Mouse (Mus musculus) neural tube, embryonic 15.5 days (tissue): ENCODE data around the gene Ybx2. TPM values are rescaled to one million over a fixed set of nuclear protein-coding genes. Genes with fewer than 3 reads are reported as not detected.

Experiments
- ATAC-seq: fragments of 200-750 bp; cut with Nextera tagmentation; 2 replicates; pipeline ENCODE4 v1.8.0; 2017; ENCODE audit warnings: mild to moderate bottlenecking, moderate TSS enrichment, moderate library complexity; ENCODE audit not compliant: low FRiP score
- H3K27ac ChIP-seq: fragments of 300-500 bp; sonication (generic); replicated peaks from 2 replicates; pipeline ENCODE4 v1.5.1; 2015; ENCODE audit warnings: mild to moderate bottlenecking, inconsistent platforms
- H3K27me3 ChIP-seq: fragments of 300-500 bp; sonication (generic); replicated peaks from 2 replicates; pipeline ENCODE4 v1.6.1; 2015; ENCODE audit warnings: inconsistent platforms
- H3K36me3 ChIP-seq: fragments of 300-500 bp; sonication (generic); 2 replicates; pipeline ENCODE4 v1.6.1; 2015; ENCODE audit warnings: inconsistent platforms
- H3K4me1 ChIP-seq: fragments of 300-500 bp; sonication (generic); 2 replicates; pipeline ENCODE4 v1.6.1; 2015; ENCODE audit warnings: inconsistent platforms
- H3K4me2 ChIP-seq: fragments of 300-500 bp; sonication (generic); 2 replicates; pipeline ENCODE4 v1.6.1; 2015; ENCODE audit warnings: inconsistent platforms, mild to moderate bottlenecking, moderate library complexity
- H3K4me3 ChIP-seq: fragments of 300-500 bp; sonication (generic); replicated peaks from 2 replicates; pipeline ENCODE4 v1.5.1; 2015; ENCODE audit warnings: mild to moderate bottlenecking, inconsistent platforms
- H3K9ac ChIP-seq: fragments of 300-500 bp; sonication (generic); replicated peaks from 2 replicates; pipeline ENCODE4 v1.6.1; 2015; ENCODE audit warnings: mild to moderate bottlenecking, inconsistent platforms
- H3K9me3 ChIP-seq: fragments of 300-500 bp; sonication (generic); replicated peaks from 2 replicates; pipeline ENCODE4 v1.6.1; 2016; ENCODE audit warnings: inconsistent platforms
- WGBS: fragments of 180-500 bp; shearing (Covaris S2); methylation state at CpG from one replicate; pipeline ENCODE4 v1.1.7; 2015; ENCODE audit warnings: mixed read lengths; 5-methylcytosine and 5-hydroxymethylcytosine counted together
- polyA plus RNA-seq: library from polyadenylated mRNA; unstranded; fragments of >200 nt; fragmentation: Nextera tagmentation; extraction: Ambion mirVana; gene quantifications from 2 replicates; pipeline ENCODE4 v1.2.1, GENCODE M21; 2015

Ybx2 gene
- polyA plus RNA-seq, 1 experiment from 2014 or later = 6.3 TPM

GRCm38 (mm10) chr11:69908645-69909044 is 27.0 kb upstream of the Ybx2 start:
- ATAC-seq = no peak
- Histone ChIP-seq H3K9me3 (no peaks in the 10 kb centered on the region), H3K4me3 (no peak overlapping the region), H3K9ac (no peak overlapping the region), H3K27ac (no peak overlapping the region), H3K27me3 (no peaks in the 10 kb centered on the region), H3K36me3 (peaks cover 97% of the 10 kb centered on the region), H3K4me2 (no peak overlapping the region), H3K4me1 (peaks cover 10% of the 10 kb centered on the region)
- WGBS = 92% methylated on average over 11 of the region's 11 CpGs

- Histone ChIP-seq H3K4me3 (no peak overlapping the region), H3K4me2 (no peak overlapping the region), H3K27me3 (no peaks in the 10 kb centered on the region), H3K36me3 (peaks cover 92% of the 10 kb centered on the region), H3K9ac (no peak overlapping the region), H3K9me3 (no peaks in the 10 kb centered on the region), H3K27ac (no peak overlapping the region), H3K4me1 (peaks cover 11% of the 10 kb centered on the region)
- no peak for ATAC-seq
- WGBS = 87% methylated on average over 5 of the region's 5 CpGs
Observed at GRCm38 (mm10) chr11:69909174-69909573, 26.4 kb upstream of the Ybx2 start.

- H3K4me1 ChIP-seq = peaks cover 21% of the 10 kb centered on the region
- H3K9ac ChIP-seq = no peak overlapping the region
- WGBS = 95% methylated on average over 8 of the region's 8 CpGs
- no peaks in the 10 kb centered on the region for H3K9me3 ChIP-seq
- H3K36me3 ChIP-seq = peaks cover 87% of the 10 kb centered on the region
- no peak overlapping the region for H3K27ac ChIP-seq
- no peak for ATAC-seq
- no peak overlapping the region for H3K4me2 ChIP-seq
- no peak overlapping the region for H3K4me3 ChIP-seq
- no peaks in the 10 kb centered on the region for H3K27me3 ChIP-seq
Observed at GRCm38 (mm10) chr11:69910177-69910576, 25.4 kb upstream of the Ybx2 start.

DNA sequence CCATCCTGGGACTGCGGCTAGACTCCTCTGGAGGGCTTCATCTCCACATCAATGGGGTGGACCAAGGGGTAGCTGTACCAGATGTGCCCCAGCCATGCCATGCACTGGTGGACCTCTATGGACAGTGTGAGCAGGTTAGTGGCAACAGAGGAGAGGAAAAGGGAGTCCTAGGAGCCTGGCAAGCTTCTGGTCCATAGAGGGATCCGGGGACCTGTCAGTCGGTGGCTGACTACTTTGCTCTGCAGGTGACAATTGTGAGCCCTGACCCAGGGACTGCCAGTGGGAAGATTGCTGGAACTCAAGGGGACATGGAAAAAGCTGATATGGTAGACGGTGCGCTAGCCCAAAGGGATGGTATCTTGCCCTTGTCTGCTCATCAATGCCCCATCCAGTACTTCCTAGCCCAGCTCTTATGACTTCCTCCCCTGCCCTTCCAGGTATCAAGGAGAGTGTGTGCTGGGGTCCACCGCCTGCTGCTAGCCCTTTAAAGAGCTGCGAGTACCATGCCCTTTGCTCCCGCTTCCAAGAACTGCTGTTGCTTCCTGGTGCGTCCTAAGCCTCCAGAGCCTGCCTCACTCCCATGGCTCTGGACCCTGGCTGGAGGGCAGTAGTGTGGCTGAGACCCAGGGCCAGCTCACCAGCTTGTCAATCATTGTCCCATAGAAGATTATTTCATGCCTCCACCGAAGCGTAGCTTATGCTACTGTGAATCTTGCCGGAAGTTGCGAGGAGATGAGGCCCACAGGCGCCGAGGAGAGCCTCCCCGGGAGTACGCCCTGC is 24.6 kb upstream of the Ybx2 start:
- H3K4me1 ChIP-seq = peaks cover 29% of the 10 kb centered on the region
- WGBS = 97% methylated on average over 17 of the region's 17 CpGs
- no peak overlapping the region for H3K9ac ChIP-seq
- peaks cover 87% of the 10 kb centered on the region for H3K36me3 ChIP-seq
- no peak overlapping the region for H3K27ac ChIP-seq
- H3K4me2 ChIP-seq = no peak overlapping the region
- no peak overlapping the region for H3K4me3 ChIP-seq
- no peaks in the 10 kb centered on the region for H3K27me3 ChIP-seq
- H3K9me3 ChIP-seq = no peaks in the 10 kb centered on the region
- ATAC-seq = no peak

GRCm38 (mm10) chr11:69911701-69912100 is 23.9 kb upstream of the Ybx2 start:
- Histone ChIP-seq H3K9me3 (no peaks in the 10 kb centered on the region), H3K27ac (no peak overlapping the region), H3K4me1 (peaks cover 34% of the 10 kb centered on the region), H3K4me2 (no peak overlapping the region), H3K9ac (no peak overlapping the region), H3K27me3 (no peaks in the 10 kb centered on the region), H3K36me3 (peaks cover 87% of the 10 kb centered on the region), H3K4me3 (no peak overlapping the region)
- whole genome bisulfite sequencing = 91% methylated on average over 6 of the region's 6 CpGs
- ATAC-seq = no peak

DNA sequence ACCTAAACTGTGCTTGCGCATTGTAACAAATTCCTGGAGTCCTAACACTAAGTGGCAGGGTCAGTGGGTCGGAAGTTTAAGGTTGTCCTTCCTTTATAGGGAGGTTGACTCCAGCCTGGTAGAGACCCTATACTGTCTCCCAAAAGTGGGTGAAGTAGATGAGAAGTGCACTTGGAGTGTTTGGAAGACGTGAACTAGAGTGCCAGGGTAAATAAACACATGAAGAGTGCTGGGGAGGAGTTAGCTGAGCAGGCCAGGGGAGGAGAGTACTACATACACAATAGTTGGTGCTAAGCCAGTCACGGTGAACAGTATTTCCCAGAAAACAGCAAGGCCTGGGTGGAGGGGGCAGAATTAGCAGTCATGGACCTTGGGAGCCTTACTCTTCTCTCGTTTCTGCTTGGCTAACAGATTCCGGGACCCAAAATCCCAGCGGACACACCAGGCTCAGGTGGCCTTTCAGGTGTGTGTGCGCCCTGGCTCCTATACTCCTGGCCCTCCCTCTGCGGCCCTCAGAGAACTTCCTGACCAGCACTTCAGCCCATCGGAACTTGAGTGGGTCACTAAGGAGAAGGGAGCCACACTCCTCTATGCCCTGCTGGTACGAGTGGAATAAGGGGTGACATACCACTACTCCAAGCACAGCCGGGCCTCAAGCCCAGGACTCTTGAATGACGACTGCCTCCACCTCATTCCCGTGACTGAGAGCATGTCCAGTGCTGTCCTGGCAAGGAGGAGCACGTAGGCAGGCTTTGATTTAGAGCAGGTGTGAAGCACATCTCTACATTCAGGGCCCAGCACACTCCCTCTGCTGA is 22.7 kb upstream of the Ybx2 start:
- Histone ChIP-seq H3K36me3 (peaks cover 87% of the 10 kb centered on the region), H3K4me2 (peak overlapping the region; percentile 99), H3K9me3 (no peaks in the 10 kb centered on the region), H3K4me3 (peak overlapping the region; percentile 92), H3K27me3 (no peaks in the 10 kb centered on the region), H3K27ac (peak overlapping the region; percentile 94; the same call in 1 of the 2 replicates), H3K9ac (peak overlapping the region; percentile 82), H3K4me1 (peaks cover 36% of the 10 kb centered on the region)
- peak; percentile 18 for ATAC-seq
- WGBS = 84% methylated on average over 15 of the region's 15 CpGs

GRCm38 (mm10) chr11:69913554-69914371 is 21.8 kb upstream of the Ybx2 start, which contains the start of gene Gps2:
Gene Gps2, plus strand, starts transcription at chr11:69913888.
- Histone ChIP-seq H3K4me1 (peaks cover 43% of the 10 kb centered on the region), H3K9ac (peak within 1 kb of the TSS; percentile 82), H3K4me3 (peak within 1 kb of the TSS; percentile 92), H3K27ac (peak within 1 kb of the TSS; percentile 94), H3K4me2 (peak within 1 kb of the TSS; percentile 99), H3K36me3 (peaks cover 87% of the 10 kb centered on the region), H3K9me3 (no peaks in the 10 kb centered on the region), H3K27me3 (no peaks in the 10 kb centered on the region)
- peak; percentile 91 for ATAC-seq
- 2% methylated on average over 61 of the region's 61 CpGs for WGBS

- H3K36me3 ChIP-seq = peaks cover 85% of the 10 kb centered on the region
- no peaks in the 10 kb centered on the region for H3K27me3 ChIP-seq
- peaks cover 49% of the 10 kb centered on the region for H3K4me1 ChIP-seq
- H3K4me2 ChIP-seq = peak overlapping the region; percentile 99
- ATAC-seq = no peak
- H3K27ac ChIP-seq = peak overlapping the region; percentile 94
- H3K4me3 ChIP-seq = peak overlapping the region; percentile 92
- WGBS = under 1% methylated on average over 17 of the region's 17 CpGs
- no peaks in the 10 kb centered on the region for H3K9me3 ChIP-seq
- H3K9ac ChIP-seq = peak overlapping the region; percentile 82
Observed at GRCm38 (mm10) chr11:69914372-69914764, 21.2 kb upstream of the Ybx2 start.

- Histone ChIP-seq H3K9ac (peak overlapping the region; percentile 82), H3K4me2 (peak overlapping the region; percentile 99), H3K9me3 (no peaks in the 10 kb centered on the region), H3K4me3 (peak overlapping the region; percentile 92), H3K27ac (no peak overlapping the region), H3K27me3 (no peaks in the 10 kb centered on the region), H3K36me3 (peaks cover 79% of the 10 kb centered on the region), H3K4me1 (peaks cover 55% of the 10 kb centered on the region)
- WGBS = 40% methylated on average over 9 of the region's 9 CpGs
- ATAC-seq = no peak
Observed at GRCm38 (mm10) chr11:69914917-69915430, 20.6 kb upstream of the Ybx2 start.

- Histone ChIP-seq H3K4me2 (peak overlapping the region; percentile 99), H3K9ac (no peak overlapping the region), H3K4me3 (0 out of 2 replicates have a peak overlapping the region, but pooled peaks have one; percentile 1), H3K9me3 (no peaks in the 10 kb centered on the region), H3K36me3 (peaks cover 69% of the 10 kb centered on the region), H3K27ac (no peak overlapping the region), H3K4me1 (peaks cover 59% of the 10 kb centered on the region), H3K27me3 (no peaks in the 10 kb centered on the region)
- no peak for ATAC-seq
- 74% methylated on average over 5 of the region's 5 CpGs for WGBS
Observed at GRCm38 (mm10) chr11:69915667-69916627, 19.6 kb upstream of the Ybx2 start.
